Mouse (Mus musculus): ENCODE measurements at regions not wholly inside any gene's neighbourhood (a gene's known extent, or its start where the extent isn't known, plus 50 kb on each side); places are given as distances from the start of the nearest gene placed in this dataset.

DNA sequence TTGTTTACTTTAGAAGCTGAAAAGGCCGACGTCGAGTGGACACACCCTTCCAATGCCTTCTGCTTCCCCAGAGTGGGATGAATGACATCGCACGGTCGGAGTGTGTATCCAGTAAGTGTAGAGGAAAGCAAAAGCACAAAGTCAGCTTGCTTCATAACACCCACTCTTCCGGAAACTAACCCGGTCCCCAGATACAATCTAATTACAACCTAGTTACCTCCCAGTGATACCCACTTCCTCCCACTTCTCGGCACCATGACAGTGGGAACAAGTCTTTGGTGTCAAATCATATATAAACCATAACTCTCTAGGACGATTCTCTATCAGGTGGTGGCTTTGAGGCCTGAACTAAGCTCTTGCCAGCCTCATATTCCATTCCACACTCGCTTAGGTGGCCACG, 231.4 kb upstream of the A1bg start:
- Histone ChIP-seq H3K9ac (no peak overlapping the region), H3K9me3 (replicated peaks) (no peaks in the 10 kb centered on the region), H3K4me1 (0 out of 2 replicates have a peak, but pooled peaks cover 7% of the 10 kb centered on the region), H3K27ac (no peak overlapping the region), H3K36me3 (no peaks in the 10 kb centered on the region), H3K4me3 (no peak overlapping the region), H3K4me2 (replicated peaks) (no peak overlapping the region), H3K27me3 (peaks cover 7% of the 10 kb centered on the region; the same call in 1 of the 2 replicates)
- ATAC-seq (ENCODE audit: low FRiP score): no peak
- WGBS: 81% methylated on average over 12 of the region's 12 CpGs

DNA sequence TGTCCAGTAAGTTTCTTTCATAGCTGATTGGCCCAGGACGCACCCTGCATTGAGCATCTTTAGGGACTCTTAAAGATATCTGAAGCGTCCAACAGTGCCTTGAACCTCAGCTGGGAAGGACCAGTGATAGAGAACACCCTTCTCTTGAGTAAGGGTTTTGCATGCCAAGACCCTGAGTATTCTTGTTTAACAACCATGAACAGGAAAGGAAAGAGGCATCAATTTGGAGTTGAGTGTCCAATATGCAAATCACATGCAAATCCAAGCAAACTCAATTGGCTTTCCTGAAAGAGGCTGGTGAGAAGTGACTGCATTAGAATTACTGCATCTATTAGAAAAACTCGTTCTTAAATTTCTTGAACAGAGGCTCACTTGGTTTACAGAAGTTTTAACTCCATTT, 220.0 kb upstream of the A1bg start:
- no peak for ATAC-seq (ENCODE audit: low FRiP score)
- H3K4me1 ChIP-seq: no peaks in the 10 kb centered on the region
- H3K4me2 ChIP-seq (replicated peaks): no peak overlapping the region
- H3K36me3 ChIP-seq: no peaks in the 10 kb centered on the region
- H3K9me3 ChIP-seq (replicated peaks): no peaks in the 10 kb centered on the region
- no peak overlapping the region for H3K4me3 ChIP-seq
- no peak overlapping the region for H3K9ac ChIP-seq
- no peaks in the 10 kb centered on the region for H3K27me3 ChIP-seq
- 67% methylated on average over 3 of the region's 3 CpGs for WGBS
- H3K27ac ChIP-seq: no peak overlapping the region

DNA sequence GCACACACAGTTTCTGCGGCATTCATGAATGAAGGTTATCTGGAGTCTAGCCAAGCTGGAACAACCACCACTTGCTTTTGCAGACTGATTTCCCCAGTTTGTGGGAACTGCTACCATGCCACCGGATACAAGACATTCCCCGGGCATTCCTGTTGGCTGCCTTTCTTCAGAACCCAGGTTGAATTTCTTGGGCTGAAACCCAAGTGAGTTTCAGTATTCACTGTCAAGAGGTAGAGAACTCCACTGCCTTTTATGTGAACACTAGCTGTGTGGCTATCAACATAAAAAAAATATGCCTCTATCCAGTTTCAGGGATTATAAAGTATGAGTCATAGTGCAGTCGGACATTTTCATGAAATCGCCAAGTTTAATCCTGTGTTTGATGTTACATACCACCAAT, 216.3 kb upstream of the A1bg start:
- 85% methylated on average over 5 of the region's 5 CpGs for WGBS
- Histone ChIP-seq H3K4me2 (replicated peaks) (no peak overlapping the region), H3K4me1 (no peaks in the 10 kb centered on the region), H3K9ac (no peak overlapping the region), H3K36me3 (no peaks in the 10 kb centered on the region), H3K27ac (no peak overlapping the region), H3K4me3 (no peak overlapping the region), H3K27me3 (no peaks in the 10 kb centered on the region), H3K9me3 (replicated peaks) (no peaks in the 10 kb centered on the region)
- ATAC-seq (ENCODE audit: low FRiP score): no peak

DNA sequence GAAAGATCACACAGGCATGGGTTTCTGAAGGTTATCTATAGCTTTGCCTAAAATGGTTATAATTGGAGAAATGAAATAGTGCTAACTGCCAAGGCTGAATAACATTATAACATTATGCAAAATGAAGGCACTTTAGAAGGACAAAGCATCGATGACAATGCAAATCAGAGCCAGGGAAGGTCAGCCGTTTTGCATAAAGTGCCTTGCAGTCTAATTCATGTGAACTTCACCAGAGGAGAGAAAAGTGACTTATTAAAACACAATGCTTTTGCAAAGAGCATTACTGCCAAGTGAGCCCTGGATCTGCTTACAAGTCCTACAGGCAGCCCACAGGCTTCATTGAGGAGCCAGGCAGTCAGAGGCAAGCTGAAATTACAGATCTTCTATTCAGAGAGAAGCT, 214.0 kb upstream of the A1bg start:
- H3K4me3 ChIP-seq: no peak overlapping the region

DNA sequence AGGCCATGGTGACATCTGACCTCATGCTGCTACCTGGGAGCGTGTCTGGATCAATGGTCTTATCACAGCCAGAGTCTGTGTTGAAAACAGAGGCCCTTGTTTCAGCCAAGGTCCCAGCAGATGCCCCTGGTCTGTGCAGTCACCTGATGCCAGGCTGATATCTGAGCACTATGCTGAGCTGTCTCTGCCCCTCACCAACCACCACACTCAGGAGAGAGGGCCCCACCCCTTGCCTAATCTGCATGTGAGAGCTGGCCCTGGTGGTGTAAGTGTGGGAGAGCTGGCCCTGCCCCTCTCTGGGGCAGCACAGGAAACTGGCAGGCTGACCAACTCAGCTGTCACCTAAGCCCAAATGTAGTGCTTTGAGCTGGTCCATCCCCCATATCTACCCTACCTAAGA, 210.5 kb upstream of the A1bg start:
- 77% methylated on average over 1 of the region's 1 CpGs for WGBS

More for the DNA sequence above, 214.0 kb upstream of the A1bg start:
- Histone ChIP-seq H3K4me1 (no peaks in the 10 kb centered on the region), H3K27me3 (no peaks in the 10 kb centered on the region), H3K27ac (no peak overlapping the region), H3K36me3 (no peaks in the 10 kb centered on the region), H3K4me2 (replicated peaks) (no peak overlapping the region), H3K9me3 (replicated peaks) (no peaks in the 10 kb centered on the region), H3K9ac (no peak overlapping the region)
- ATAC-seq (ENCODE audit: low FRiP score): no peak
- 58% methylated on average over 2 of the region's 2 CpGs for WGBS

DNA sequence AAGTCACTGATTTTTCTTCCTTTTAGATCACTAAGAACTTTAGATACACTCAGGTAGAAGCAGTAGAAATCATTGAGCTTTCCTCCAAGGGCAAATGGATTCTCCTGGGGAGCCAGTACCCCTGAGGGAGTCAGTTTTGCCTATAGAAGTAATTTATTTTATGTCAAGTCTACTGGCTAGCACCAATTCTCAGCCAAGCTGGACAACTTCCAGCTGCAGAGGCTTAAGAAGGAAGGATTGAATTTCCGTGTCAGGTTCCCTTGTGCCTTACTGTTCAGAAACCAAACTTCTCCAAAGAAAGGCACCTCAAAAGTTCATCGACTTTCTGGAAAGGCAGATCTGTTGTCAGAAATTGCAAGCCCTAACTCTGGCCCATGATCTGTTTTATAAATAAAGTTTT, 205.2 kb upstream of the A1bg start:
- Histone ChIP-seq H3K36me3 (no peaks in the 10 kb centered on the region), H3K27ac (no peak overlapping the region), H3K4me1 (no peaks in the 10 kb centered on the region), H3K9me3 (replicated peaks) (no peaks in the 10 kb centered on the region), H3K4me2 (replicated peaks) (no peak overlapping the region), H3K4me3 (no peak overlapping the region), H3K9ac (no peak overlapping the region), H3K27me3 (no peaks in the 10 kb centered on the region)
- 82% methylated on average over 2 of the region's 2 CpGs for WGBS
- ATAC-seq (ENCODE audit: low FRiP score): no peak

More for the DNA sequence above, 210.5 kb upstream of the A1bg start:
- ATAC-seq (ENCODE audit: low FRiP score): no peak
- Histone ChIP-seq H3K9ac (no peak overlapping the region), H3K4me1 (no peaks in the 10 kb centered on the region), H3K27me3 (no peaks in the 10 kb centered on the region), H3K4me3 (no peak overlapping the region), H3K4me2 (replicated peaks) (no peak overlapping the region), H3K9me3 (replicated peaks) (no peaks in the 10 kb centered on the region), H3K27ac (no peak overlapping the region), H3K36me3 (no peaks in the 10 kb centered on the region)

DNA sequence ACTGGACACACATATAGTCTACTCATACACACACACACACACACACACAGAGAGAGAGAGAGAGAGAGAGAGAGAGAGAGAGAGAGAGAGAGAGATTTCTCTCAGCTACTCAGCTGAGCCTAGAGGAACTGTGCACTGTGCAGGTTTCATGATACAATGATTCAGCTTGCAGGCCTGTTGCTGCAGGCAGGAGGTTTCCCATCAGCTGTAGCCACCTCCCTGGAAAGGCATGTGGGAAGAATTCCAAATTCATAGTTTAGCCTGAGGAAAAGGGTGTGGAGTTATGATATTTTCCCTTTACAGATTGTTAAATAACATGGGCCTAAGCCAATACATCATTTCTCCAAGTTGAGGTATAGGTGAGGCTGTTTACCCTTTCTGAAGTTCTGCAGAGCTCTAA, 204.3 kb upstream of the A1bg start:
- Histone ChIP-seq H3K4me1 (no peaks in the 10 kb centered on the region), H3K36me3 (no peaks in the 10 kb centered on the region), H3K4me2 (replicated peaks) (no peak overlapping the region), H3K27me3 (no peaks in the 10 kb centered on the region), H3K27ac (no peak overlapping the region), H3K4me3 (no peak overlapping the region), H3K9me3 (replicated peaks) (no peaks in the 10 kb centered on the region), H3K9ac (no peak overlapping the region)
- ATAC-seq (ENCODE audit: low FRiP score): no peak

DNA sequence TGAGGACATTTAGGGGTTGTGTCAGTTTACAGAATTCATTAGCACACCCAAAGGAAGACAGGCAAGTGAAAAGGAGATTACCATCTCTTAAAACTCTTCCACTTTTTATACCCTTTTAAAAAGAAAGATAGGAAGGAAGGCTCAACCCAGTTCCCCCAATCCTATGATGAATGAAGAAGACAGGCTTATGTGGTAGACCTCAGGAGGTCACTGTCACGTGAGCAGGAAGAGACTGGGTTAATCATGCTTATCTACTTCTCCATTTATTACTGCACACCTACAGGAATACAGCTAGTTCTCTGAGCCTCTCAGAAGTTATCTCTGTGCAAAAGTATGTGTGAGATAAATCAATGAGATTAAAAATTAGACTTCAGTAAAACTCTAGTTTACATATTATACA, 194.1 kb upstream of the A1bg start:
- no peak for ATAC-seq (ENCODE audit: low FRiP score)
- Histone ChIP-seq H3K4me3 (no peak overlapping the region), H3K9ac (no peak overlapping the region), H3K9me3 (replicated peaks) (no peaks in the 10 kb centered on the region), H3K4me1 (no peaks in the 10 kb centered on the region), H3K27me3 (no peaks in the 10 kb centered on the region), H3K36me3 (no peaks in the 10 kb centered on the region), H3K4me2 (replicated peaks) (no peak overlapping the region), H3K27ac (no peak overlapping the region)
- WGBS: 55% methylated on average over 1 of the region's 1 CpGs

DNA sequence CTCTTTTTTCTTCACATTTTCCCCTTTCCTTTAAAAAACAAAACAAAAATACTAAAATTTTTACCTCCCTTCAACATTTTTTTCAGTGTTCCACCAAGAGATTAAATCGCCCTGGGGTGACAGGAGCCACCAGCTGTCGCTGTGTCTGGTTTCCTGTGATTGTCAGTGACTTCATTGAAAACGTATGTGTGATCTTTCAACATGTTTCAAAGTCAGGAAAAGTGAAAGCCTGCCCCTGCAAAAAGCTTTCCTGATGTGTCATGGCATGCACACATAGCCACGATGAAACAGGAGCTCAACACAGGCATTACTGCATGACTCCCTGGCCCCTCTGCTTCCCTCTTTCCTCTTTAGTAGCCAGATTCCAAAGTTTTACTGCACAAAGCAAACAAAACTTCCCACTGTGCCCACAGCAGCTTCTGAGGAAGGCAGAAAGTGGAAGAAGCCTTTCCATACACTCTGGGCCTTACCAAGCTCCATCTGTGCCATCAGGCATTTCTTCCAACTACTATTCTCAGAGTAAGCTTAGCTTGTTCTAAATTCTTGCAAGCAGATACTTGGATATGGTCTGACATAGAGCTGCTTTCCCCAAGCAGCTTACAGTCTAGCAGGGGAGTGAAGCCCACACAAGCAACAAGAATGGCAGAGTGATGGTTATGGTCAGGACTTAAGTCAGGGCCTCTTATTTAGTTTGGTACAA, 186.8 kb upstream of the A1bg start:
- ATAC-seq (ENCODE audit: low FRiP score): no peak
- H3K36me3 ChIP-seq: no peaks in the 10 kb centered on the region
- 35% methylated on average over 4 of the region's 4 CpGs for WGBS
- peaks cover 5% of the 10 kb centered on the region for H3K4me1 ChIP-seq
- H3K27ac ChIP-seq: no peak overlapping the region
- no peak overlapping the region for H3K9ac ChIP-seq
- no peaks in the 10 kb centered on the region for H3K9me3 ChIP-seq (replicated peaks)
- H3K27me3 ChIP-seq: no peaks in the 10 kb centered on the region
- H3K4me2 ChIP-seq (replicated peaks): no peak overlapping the region
- no peak overlapping the region for H3K4me3 ChIP-seq

DNA sequence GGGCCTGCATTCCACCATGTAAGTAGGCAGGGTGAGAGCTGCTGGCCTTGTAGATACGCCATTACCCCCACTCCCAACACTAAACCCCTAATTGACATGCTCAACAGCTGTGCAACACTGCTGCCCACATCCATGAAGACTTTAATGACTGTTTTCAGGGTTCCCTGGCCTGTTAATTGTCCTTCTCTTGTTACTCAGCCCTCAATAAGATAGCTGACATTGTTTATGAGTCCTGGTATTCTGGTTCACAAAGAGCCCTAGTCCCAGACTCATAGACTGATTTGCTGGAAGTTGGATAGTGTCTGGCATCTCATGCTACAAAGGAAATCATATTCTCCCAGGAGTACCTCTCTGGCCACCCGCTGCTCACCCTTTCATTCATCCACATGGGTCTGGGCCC, 186.1 kb upstream of the A1bg start:
- peaks cover 5% of the 10 kb centered on the region for H3K4me1 ChIP-seq
- H3K4me3 ChIP-seq: no peak overlapping the region
- H3K9ac ChIP-seq: no peak overlapping the region
- H3K36me3 ChIP-seq: no peaks in the 10 kb centered on the region
- no peak overlapping the region for H3K27ac ChIP-seq
- no peaks in the 10 kb centered on the region for H3K9me3 ChIP-seq (replicated peaks)
- no peak for ATAC-seq (ENCODE audit: low FRiP score)
- WGBS: 33% methylated on average over 2 of the region's 2 CpGs
- no peak overlapping the region for H3K4me2 ChIP-seq (replicated peaks)
- H3K27me3 ChIP-seq: no peaks in the 10 kb centered on the region

DNA sequence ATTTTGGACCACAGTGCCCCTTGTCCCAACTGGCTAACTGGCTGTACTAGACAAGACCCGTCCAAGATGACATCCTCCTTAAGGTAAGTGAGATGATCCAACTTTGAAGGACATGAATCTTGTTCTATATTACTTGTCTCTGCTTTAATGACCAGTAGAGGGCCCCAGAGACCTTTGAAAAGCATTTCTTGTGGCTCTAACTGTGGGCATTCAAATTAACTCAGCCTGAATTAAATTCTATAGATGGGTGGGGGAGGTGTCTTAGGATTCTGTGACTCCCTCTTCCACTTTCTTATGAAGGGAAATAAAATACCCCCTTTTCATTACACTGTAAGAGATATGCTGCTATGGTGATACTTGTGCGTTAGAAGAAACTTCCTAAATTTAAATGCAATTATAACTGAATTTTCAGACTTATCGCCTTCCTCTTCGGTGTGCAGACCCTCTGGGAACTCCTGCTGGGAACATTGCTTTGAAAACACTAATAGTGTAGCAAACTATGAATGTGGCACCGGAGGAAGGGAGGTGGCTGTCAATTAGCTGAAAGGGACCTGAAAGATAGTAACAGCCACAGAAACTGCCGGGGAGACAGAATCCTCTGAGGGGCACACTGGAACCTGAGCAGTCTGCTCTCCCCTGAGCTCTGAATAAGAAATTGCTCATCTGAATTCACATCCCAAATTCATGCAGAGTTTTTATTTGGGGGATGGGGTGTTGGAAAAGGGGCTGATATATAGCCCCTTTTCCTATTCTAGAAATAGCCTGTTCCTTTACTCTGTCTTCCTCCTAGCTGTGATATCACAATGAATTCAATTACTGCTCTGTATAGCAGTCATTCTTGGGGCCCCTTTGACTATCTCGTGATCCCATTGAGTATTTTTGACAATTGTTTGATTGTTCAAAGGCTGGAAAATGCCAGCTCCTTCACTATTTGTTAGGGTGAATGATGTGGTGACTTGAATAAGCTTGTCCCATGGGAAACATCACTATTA, 179.9 kb upstream of the A1bg start:
- peak; percentile 54; the same call in 1 of the 2 replicates for ATAC-seq (ENCODE audit: low FRiP score)
- H3K4me1 ChIP-seq: peaks cover 5% of the 10 kb centered on the region
- H3K9ac ChIP-seq: no peak overlapping the region
- no peak overlapping the region for H3K27ac ChIP-seq
- H3K9me3 ChIP-seq (replicated peaks): no peaks in the 10 kb centered on the region
- H3K4me2 ChIP-seq (replicated peaks): 0 out of 2 replicates have a peak overlapping the region, but pooled peaks have one; percentile 18
- H3K36me3 ChIP-seq: no peaks in the 10 kb centered on the region
- H3K4me3 ChIP-seq: no peak overlapping the region
- H3K27me3 ChIP-seq: no peaks in the 10 kb centered on the region
- WGBS: 16% methylated on average over 7 of the region's 7 CpGs

DNA sequence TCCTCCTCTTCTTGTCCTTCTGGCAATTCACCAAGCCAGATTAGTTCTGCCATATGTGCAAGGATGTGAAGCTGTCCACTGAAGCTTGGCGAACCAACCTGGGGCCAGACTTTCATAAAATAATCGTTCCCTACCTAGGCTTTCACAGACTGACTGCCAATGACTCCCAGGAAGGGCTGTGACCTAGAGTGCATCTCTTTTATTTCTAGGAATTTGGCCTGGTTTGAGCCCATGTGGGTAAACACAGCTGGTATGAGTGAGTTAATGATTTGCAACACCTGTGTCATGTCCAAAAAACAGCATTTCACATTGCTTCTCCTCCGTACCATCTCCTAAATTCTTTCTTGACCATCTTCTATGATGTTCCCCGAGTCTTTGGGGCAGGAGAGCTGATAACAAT, 178.0 kb upstream of the A1bg start:
- Histone ChIP-seq H3K9me3 (replicated peaks) (no peaks in the 10 kb centered on the region), H3K9ac (no peak overlapping the region), H3K4me3 (no peak overlapping the region), H3K4me2 (replicated peaks) (no peak overlapping the region), H3K27ac (no peak overlapping the region), H3K27me3 (no peaks in the 10 kb centered on the region), H3K36me3 (no peaks in the 10 kb centered on the region), H3K4me1 (peaks cover 5% of the 10 kb centered on the region)
- 80% methylated on average over 4 of the region's 4 CpGs for WGBS
- no peak for ATAC-seq (ENCODE audit: low FRiP score)
